Mouse (Mus musculus) kidney, embryonic 15.5 days (tissue): Measurements from ENCODE around the gene Aste1. TPM values are rescaled to one million over a fixed set of nuclear protein-coding genes. Genes with fewer than 3 reads are reported as not detected.

Experiments used
- ATAC-seq: fragments of 200-750 bp; cut with Nextera tagmentation; replicated peaks from 2 replicates; pipeline ENCODE4 v1.8.0; 2017; ENCODE audit warnings: moderate TSS enrichment; ENCODE audit not compliant: low FRiP score
- H3K27ac ChIP-seq: fragments of 300-500 bp; sonication (generic); 2 replicates; pipeline ENCODE4 v1.5.1; 2015; ENCODE audit warnings: mild to moderate bottlenecking, inconsistent platforms
- H3K27me3 ChIP-seq: fragments of 300-500 bp; sonication (generic); 2 replicates; pipeline ENCODE4 v1.6.1; 2015; ENCODE audit warnings: inconsistent platforms
- H3K36me3 ChIP-seq: fragments of 300-500 bp; sonication (generic); 2 replicates; pipeline ENCODE4 v1.6.1; 2015; ENCODE audit warnings: inconsistent platforms
- H3K4me1 ChIP-seq: fragments of 300-500 bp; sonication (generic); 2 replicates; pipeline ENCODE4 v1.6.1; 2015; ENCODE audit warnings: inconsistent platforms
- H3K4me2 ChIP-seq: fragments of 300-500 bp; sonication (generic); 2 replicates; pipeline ENCODE4 v1.6.1; 2015; ENCODE audit warnings: moderate library complexity, mild to moderate bottlenecking, inconsistent platforms
- H3K4me3 ChIP-seq: fragments of 300-500 bp; sonication (generic); replicated peaks from 2 replicates; pipeline ENCODE4 v1.5.1; 2015; ENCODE audit warnings: mild to moderate bottlenecking, inconsistent platforms
- H3K9ac ChIP-seq: fragments of 300-500 bp; sonication (generic); 2 replicates; pipeline ENCODE4 v1.6.1; 2015; ENCODE audit warnings: mild to moderate bottlenecking, inconsistent platforms
- H3K9me3 ChIP-seq: fragments of 300-500 bp; sonication (generic); replicated peaks from 2 replicates; pipeline ENCODE4 v1.6.1; 2016; ENCODE audit warnings: inconsistent platforms
- WGBS: fragments of 180-500 bp; shearing (Covaris S2); methylation state at CpG from one replicate; pipeline ENCODE4 v1.1.7; 2015; ENCODE audit warnings: mixed read lengths; 5-methylcytosine and 5-hydroxymethylcytosine counted together
- polyA plus RNA-seq: library from polyadenylated mRNA; unstranded; fragments of >200 nt; fragmentation: Nextera tagmentation; extraction: Ambion mirVana; gene quantifications from 2 replicates; pipeline ENCODE4 v1.2.1, GENCODE M21; 2015

Aste1 gene
- polyA plus RNA-seq, 1 experiment from 2014 or later = 15.9 TPM

DNA sequence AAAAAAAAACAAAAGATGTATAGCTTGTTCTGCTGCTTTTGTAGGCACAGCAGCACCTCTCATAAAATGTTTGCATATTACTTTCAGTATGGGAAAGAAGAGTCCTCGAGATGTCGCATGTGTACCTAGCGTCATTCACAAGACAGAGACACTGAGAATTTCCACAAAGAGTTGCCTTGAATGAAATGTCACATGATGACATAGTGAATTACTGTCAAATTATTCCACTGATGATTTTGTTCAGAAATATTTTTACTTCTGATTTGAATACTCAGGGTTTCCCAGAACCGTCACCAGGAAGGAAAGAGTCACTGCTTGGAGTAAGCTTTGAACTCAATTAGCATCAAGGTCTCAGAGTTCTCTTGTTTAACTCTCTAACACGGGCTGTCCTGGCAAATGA, 7.8 kb upstream of the Aste1 start:
- no peaks in the 10 kb centered on the region for H3K27me3 ChIP-seq
- H3K4me2 ChIP-seq = no peak overlapping the region
- no peak overlapping the region for H3K4me3 ChIP-seq
- no peak overlapping the region for H3K27ac ChIP-seq
- ATAC-seq = no peak
- 82% methylated on average over 5 of the region's 5 CpGs for WGBS
- no peaks in the 10 kb centered on the region for H3K9me3 ChIP-seq
- H3K9ac ChIP-seq = no peak overlapping the region
- H3K4me1 ChIP-seq = no peaks in the 10 kb centered on the region
- H3K36me3 ChIP-seq = no peaks in the 10 kb centered on the region

GRCm38 (mm10) chr9:105389289-105389688, 5.9 kb upstream of the Aste1 start:
- no peaks in the 10 kb centered on the region for H3K36me3 ChIP-seq
- H3K9me3 ChIP-seq = no peaks in the 10 kb centered on the region
- no peak overlapping the region for H3K4me2 ChIP-seq
- H3K4me1 ChIP-seq = no peaks in the 10 kb centered on the region
- H3K9ac ChIP-seq = no peak overlapping the region
- no peak overlapping the region for H3K27ac ChIP-seq
- 12% methylated on average over 4 of the region's 4 CpGs for WGBS
- H3K4me3 ChIP-seq = no peak overlapping the region
- H3K27me3 ChIP-seq = no peaks in the 10 kb centered on the region
- ATAC-seq = no peak

GRCm38 (mm10) chr9:105390616-105391015, 4.6 kb upstream of the Aste1 start:
- no peak overlapping the region for H3K4me3 ChIP-seq
- no peak overlapping the region for H3K4me2 ChIP-seq
- WGBS = 56% methylated on average over 5 of the region's 5 CpGs
- no peak overlapping the region for H3K9ac ChIP-seq
- H3K9me3 ChIP-seq = no peaks in the 10 kb centered on the region
- H3K27me3 ChIP-seq = no peaks in the 10 kb centered on the region
- no peak overlapping the region for H3K27ac ChIP-seq
- no peak for ATAC-seq
- no peaks in the 10 kb centered on the region for H3K36me3 ChIP-seq
- H3K4me1 ChIP-seq = no peaks in the 10 kb centered on the region

GRCm38 (mm10) chr9:105394720-105395119, 472 bp upstream of the Aste1 start:
- H3K4me1 ChIP-seq = peaks cover 13% of the 10 kb centered on the region
- H3K4me3 ChIP-seq = peak overlapping the region; percentile 61
- H3K36me3 ChIP-seq = peaks cover 19% of the 10 kb centered on the region
- H3K27me3 ChIP-seq = no peaks in the 10 kb centered on the region
- peak; percentile 9; the same call in 1 of the 2 replicates for ATAC-seq
- WGBS = 14% methylated on average over 11 of the region's 11 CpGs
- peak overlapping the region; percentile 62 for H3K4me2 ChIP-seq
- no peak overlapping the region for H3K27ac ChIP-seq
- peak overlapping the region; percentile 60; the same call in 1 of the 2 replicates for H3K9ac ChIP-seq
- no peaks in the 10 kb centered on the region for H3K9me3 ChIP-seq

DNA sequence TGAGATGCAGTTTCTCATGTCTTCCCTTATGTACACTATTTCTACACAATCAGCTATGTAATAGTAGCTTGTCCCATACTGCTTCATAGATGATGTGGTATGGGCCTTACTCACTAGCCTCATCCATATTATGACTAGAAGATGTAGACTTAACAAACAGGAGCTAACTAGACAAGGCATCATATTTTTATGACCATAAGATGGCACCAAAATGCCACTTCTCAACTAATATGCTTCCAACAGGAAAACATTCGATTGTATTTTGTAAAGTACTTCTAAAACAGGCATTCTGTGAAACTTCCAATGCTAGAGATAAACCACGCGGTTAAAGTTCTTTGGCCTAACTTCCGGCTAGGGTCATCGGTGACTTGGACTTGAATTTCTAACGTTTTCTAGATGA, 13.4 kb downstream of the Aste1 start:
- no peaks in the 10 kb centered on the region for H3K27me3 ChIP-seq
- H3K36me3 ChIP-seq = peaks cover 64% of the 10 kb centered on the region
- no peak overlapping the region for H3K4me3 ChIP-seq
- no peaks in the 10 kb centered on the region for H3K4me1 ChIP-seq
- H3K4me2 ChIP-seq = no peak overlapping the region
- H3K9me3 ChIP-seq = no peaks in the 10 kb centered on the region
- no peak for ATAC-seq
- no peak overlapping the region for H3K9ac ChIP-seq
- WGBS = 91% methylated on average over 6 of the region's 6 CpGs
- no peak overlapping the region for H3K27ac ChIP-seq

GRCm38 (mm10) chr9:105459032-105459431, 63.8 kb downstream of the Aste1 start:
- H3K9me3 ChIP-seq = no peaks in the 10 kb centered on the region
- no peak overlapping the region for H3K9ac ChIP-seq
- no peak overlapping the region for H3K4me2 ChIP-seq
- H3K27ac ChIP-seq = no peak overlapping the region
- no peak overlapping the region for H3K4me3 ChIP-seq
- 89% methylated on average over 13 of the region's 13 CpGs for WGBS
- H3K36me3 ChIP-seq = peaks cover 55% of the 10 kb centered on the region
- no peaks in the 10 kb centered on the region for H3K4me1 ChIP-seq
- no peak for ATAC-seq
- no peaks in the 10 kb centered on the region for H3K27me3 ChIP-seq

- no peak for ATAC-seq
- H3K36me3 ChIP-seq = peaks cover 39% of the 10 kb centered on the region
- no peaks in the 10 kb centered on the region for H3K27me3 ChIP-seq
- no peak overlapping the region for H3K4me2 ChIP-seq
- no peaks in the 10 kb centered on the region for H3K9me3 ChIP-seq
- H3K4me3 ChIP-seq = no peak overlapping the region
- H3K9ac ChIP-seq = no peak overlapping the region
- H3K27ac ChIP-seq = no peak overlapping the region
- no peaks in the 10 kb centered on the region for H3K4me1 ChIP-seq
- WGBS = 97% methylated on average over 7 of the region's 7 CpGs
Measured at GRCm38 (mm10) chr9:105461496-105461895, 66.3 kb downstream of the Aste1 start.

Other genes starting within 250 kb of the Aste1 start
- 0.40 and 0.57 TPM in 2 replicates for gene Nek11, start 132 bp downstream of the Aste1 start, polyA plus RNA-seq
- gene Atp2c1, start 131.9 kb downstream of the Aste1 start, polyA plus RNA-seq = 60.6 and 68.5 TPM in 2 replicates
- gene Pik3r4, start 247.6 kb downstream of the Aste1 start, polyA plus RNA-seq = 19.6 and 20.8 TPM in 2 replicates